Mouse (Mus musculus) neutrophil, adult 5-6 weeks (primary cell): Measurements from ENCODE around the gene Ppme1. TPM values are rescaled to one million over a fixed set of nuclear protein-coding genes. Genes with fewer than 3 reads are reported as not detected.

Experiments
- ATAC-seq: fragments of 151-379, 151-347 bp; 2 replicates; pipeline ENCODE4 v1.8.0; 2017; ENCODE audit warnings: mild to moderate bottlenecking, moderate TSS enrichment; ENCODE audit not compliant: insufficient number of reproducible peaks, poor library complexity, low FRiP score, severe bottlenecking; ENCODE audit errors: extremely low read depth
- total RNA-seq: library from RNA; stranded (forward); fragments of 200-1000 nt; gene quantifications from 2 replicates; pipeline ENCODE4 v1.2.3, GENCODE M21; 2017

Gene Ppme1
- 34.4 and 40.6 TPM in 2 replicates for total RNA-seq

- peak; percentile 97 for ATAC-seq
Observed at GRCm38 (mm10) chr7:100371495-100372451, at the start of gene Ppme1, which contains the start of gene C2cd3. Ppme1 (minus strand) TSS chr7:100372307. C2cd3 (plus strand) TSS chr7:100372233.

- no peak for ATAC-seq
Observed at GRCm38 (mm10) chr7:100408684-100409083, 36.6 kb upstream of the Ppme1 start.

- ATAC-seq: no peak
Observed at GRCm38 (mm10) chr7:100407677-100408076, 35.6 kb upstream of the Ppme1 start.

- no peak for ATAC-seq
Observed at GRCm38 (mm10) chr7:100402715-100403114, 30.6 kb upstream of the Ppme1 start.

GRCm38 (mm10) chr7:100400899-100401539 is 28.9 kb upstream of the Ppme1 start:
- no peak for ATAC-seq

- ATAC-seq: no peak
Observed at GRCm38 (mm10) chr7:100399231-100399913, 27.3 kb upstream of the Ppme1 start.

- ATAC-seq: no peak
Observed at GRCm38 (mm10) chr7:100392265-100392664, 20.2 kb upstream of the Ppme1 start.

GRCm38 (mm10) chr7:100390166-100390565 is 18.1 kb upstream of the Ppme1 start:
- no peak for ATAC-seq

GRCm38 (mm10) chr7:100388174-100388573 is 16.1 kb upstream of the Ppme1 start:
- no peak for ATAC-seq

- no peak for ATAC-seq
Observed at GRCm38 (mm10) chr7:100383207-100383606, 11.1 kb upstream of the Ppme1 start.

GRCm38 (mm10) chr7:100381161-100381560 is 9.1 kb upstream of the Ppme1 start:
- ATAC-seq: no peak

GRCm38 (mm10) chr7:100378257-100378656 is 6.2 kb upstream of the Ppme1 start:
- no peak for ATAC-seq

- ATAC-seq: no peak
Observed at GRCm38 (mm10) chr7:100372452-100372980, 409 bp upstream of the Ppme1 start.

- no peak for ATAC-seq
Observed at GRCm38 (mm10) chr7:100364888-100365287, 7.2 kb downstream of the Ppme1 start.

GRCm38 (mm10) chr7:100363162-100363561 is 8.9 kb downstream of the Ppme1 start:
- no peak for ATAC-seq

- ATAC-seq: no peak
Observed at GRCm38 (mm10) chr7:100357856-100358255, 14.3 kb downstream of the Ppme1 start.

GRCm38 (mm10) chr7:100356768-100357167 is 15.3 kb downstream of the Ppme1 start:
- ATAC-seq: no peak

- no peak for ATAC-seq
Observed at GRCm38 (mm10) chr7:100356324-100356723, 15.8 kb downstream of the Ppme1 start.

GRCm38 (mm10) chr7:100354984-100355383 is 17.1 kb downstream of the Ppme1 start:
- no peak for ATAC-seq
